Mouse (Mus musculus): ENCODE data around the gene Gm45716. TPM values are rescaled to one million over a fixed set of nuclear protein-coding genes. Genes with fewer than 3 reads are reported as not detected.

Gm45716 gene
- polyA plus RNA-seq, 1 experiment from 2014 or later: 18.4 TPM

DNA sequence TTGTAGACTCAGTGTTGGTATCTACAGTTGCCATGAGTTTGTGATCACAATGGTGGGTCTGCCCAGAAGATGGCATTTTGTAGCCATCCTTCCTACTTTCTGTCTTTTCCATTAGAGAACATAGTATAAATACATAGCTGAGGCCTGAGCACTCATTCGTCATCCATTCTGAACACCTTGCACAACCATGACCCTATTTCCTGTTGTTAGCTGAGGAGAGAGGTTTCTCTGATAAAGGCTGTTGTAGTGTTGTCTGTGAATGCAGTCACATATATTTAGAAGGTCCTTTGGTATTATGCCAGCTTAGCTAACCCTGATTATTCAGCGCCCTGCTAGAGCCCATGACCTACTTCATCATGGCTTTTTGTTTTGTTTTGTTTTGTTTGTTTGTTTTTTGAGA is 54.4 kb downstream of the Gm45716 start:
- H3K27me3 ChIP-seq: no peaks in the 10 kb centered on the region
- H3K4me1 ChIP-seq: no peaks in the 10 kb centered on the region
- 94% methylated on average over 2 of the region's 2 CpGs for WGBS
- H3K36me3 ChIP-seq (replicated peaks): no peaks in the 10 kb centered on the region
- H3K27ac ChIP-seq: no peak overlapping the region
- no peaks in the 10 kb centered on the region for H3K9me3 ChIP-seq
- no peak overlapping the region for H3K9ac ChIP-seq
- ATAC-seq (ENCODE audit: low FRiP score): no peak
- no peak overlapping the region for H3K4me2 ChIP-seq
- no peak overlapping the region for H3K4me3 ChIP-seq (replicated peaks)

GRCm38 (mm10) chr11:90243300-90243699 is 55.8 kb downstream of the Gm45716 start:
- Histone ChIP-seq H3K9ac (no peak overlapping the region), H3K27ac (no peak overlapping the region), H3K9me3 (no peaks in the 10 kb centered on the region), H3K4me1 (no peaks in the 10 kb centered on the region), H3K36me3 (replicated peaks) (no peaks in the 10 kb centered on the region), H3K4me3 (replicated peaks) (no peak overlapping the region), H3K4me2 (no peak overlapping the region), H3K27me3 (no peaks in the 10 kb centered on the region)
- ATAC-seq (ENCODE audit: low FRiP score): no peak
- 92% methylated on average over 2 of the region's 2 CpGs for WGBS

GRCm38 (mm10) chr11:90245630-90246029 is 58.1 kb downstream of the Gm45716 start:
- Histone ChIP-seq H3K27ac (no peak overlapping the region), H3K4me1 (peaks cover 12% of the 10 kb centered on the region), H3K4me3 (replicated peaks) (no peak overlapping the region), H3K27me3 (no peaks in the 10 kb centered on the region), H3K9me3 (no peaks in the 10 kb centered on the region), H3K4me2 (no peak overlapping the region), H3K9ac (no peak overlapping the region), H3K36me3 (replicated peaks) (no peaks in the 10 kb centered on the region)
- ATAC-seq (ENCODE audit: low FRiP score): no peak
- 86% methylated on average over 6 of the region's 6 CpGs for WGBS

DNA sequence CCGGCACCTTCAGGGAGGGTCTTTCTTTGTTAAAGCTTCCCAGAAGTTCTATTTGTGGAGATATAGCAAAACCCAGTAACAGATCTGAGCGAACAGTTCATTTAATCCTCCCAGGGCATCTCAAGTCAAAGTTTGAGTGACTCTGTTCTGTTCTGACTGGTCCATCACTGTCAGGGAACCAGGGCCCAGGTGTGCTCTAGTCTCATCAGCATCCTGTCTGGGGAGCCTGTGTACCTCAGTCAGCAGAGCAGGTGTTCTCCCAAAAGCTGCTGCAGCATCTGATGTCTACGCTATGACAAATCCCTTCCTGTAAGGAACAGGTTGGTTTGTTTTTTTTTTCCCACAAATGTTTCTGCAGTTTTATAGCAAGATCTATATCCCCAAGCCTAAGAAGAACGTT is 59.2 kb downstream of the Gm45716 start:
- Histone ChIP-seq H3K36me3 (replicated peaks) (no peaks in the 10 kb centered on the region), H3K27me3 (no peaks in the 10 kb centered on the region), H3K9me3 (no peaks in the 10 kb centered on the region), H3K27ac (no peak overlapping the region), H3K4me2 (no peak overlapping the region), H3K9ac (no peak overlapping the region), H3K4me1 (peaks cover 15% of the 10 kb centered on the region), H3K4me3 (replicated peaks) (no peak overlapping the region)
- ATAC-seq (ENCODE audit: low FRiP score): no peak
- WGBS: 86% methylated on average over 4 of the region's 4 CpGs

DNA sequence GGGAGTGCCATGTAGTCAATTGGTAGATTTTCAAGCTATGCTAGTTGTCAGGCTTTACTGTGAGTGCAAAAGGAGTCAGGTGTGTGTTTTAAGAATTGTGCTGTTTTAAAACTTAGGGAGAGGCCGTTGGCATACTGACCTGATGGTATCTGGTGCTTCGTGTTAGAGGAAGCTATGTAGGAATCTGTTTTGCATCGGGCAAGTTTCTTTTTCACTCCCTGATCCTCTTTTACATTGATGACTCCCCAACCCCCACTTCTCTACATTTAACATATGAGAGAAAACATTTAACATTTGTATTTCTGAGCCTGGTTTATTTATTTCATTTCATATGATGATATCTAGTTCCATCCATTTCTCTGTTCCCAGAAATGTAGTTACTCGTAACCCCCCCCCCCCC is 60.3 kb downstream of the Gm45716 start:
- no peaks in the 10 kb centered on the region for H3K36me3 ChIP-seq (replicated peaks)
- no peak overlapping the region for H3K27ac ChIP-seq
- WGBS: 73% methylated on average over 4 of the region's 4 CpGs
- H3K9me3 ChIP-seq: no peaks in the 10 kb centered on the region
- no peak overlapping the region for H3K9ac ChIP-seq
- H3K4me2 ChIP-seq: no peak overlapping the region
- H3K27me3 ChIP-seq: no peaks in the 10 kb centered on the region
- ATAC-seq (ENCODE audit: low FRiP score): no peak
- peaks cover 24% of the 10 kb centered on the region for H3K4me1 ChIP-seq
- no peak overlapping the region for H3K4me3 ChIP-seq (replicated peaks)

DNA sequence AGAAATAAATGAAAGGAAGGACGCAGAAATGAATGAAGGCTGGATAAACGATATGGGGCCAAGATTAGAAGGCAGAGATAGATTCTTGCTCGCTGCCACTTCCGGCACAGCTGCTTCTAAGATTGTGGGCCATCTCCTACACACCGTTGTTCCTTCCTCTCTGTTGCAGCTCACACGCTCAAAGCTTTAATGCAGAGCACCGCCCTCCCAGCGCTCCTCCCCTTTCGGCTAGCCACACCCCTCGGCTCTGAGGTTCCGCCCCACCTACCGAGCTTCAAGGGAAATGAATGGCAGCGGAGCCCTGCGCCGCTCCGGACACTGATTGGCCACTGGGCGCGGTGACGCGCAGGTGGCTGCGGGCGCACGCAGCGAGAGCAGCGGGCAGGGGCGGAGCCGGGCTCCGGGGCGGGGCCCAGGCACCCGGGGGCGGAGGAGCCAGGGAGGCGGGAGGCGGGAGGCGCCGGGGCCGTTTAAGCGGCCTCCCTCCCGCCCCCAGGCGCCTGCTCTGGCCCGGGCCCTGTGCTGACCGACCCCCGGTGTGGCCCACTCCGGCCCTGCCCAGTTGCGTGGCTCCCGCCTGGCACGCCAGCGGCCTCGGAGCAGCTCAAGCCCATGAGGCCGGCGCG is 61.7 kb downstream of the Gm45716 start, which contains the start of gene Mmd:
TSS of gene Mmd (plus strand) at position 432 of the 626 bp plus-strand sequence.
- ATAC-seq (ENCODE audit: low FRiP score): peak; percentile 99
- Histone ChIP-seq H3K27me3 (no peaks in the 10 kb centered on the region), H3K9me3 (no peaks in the 10 kb centered on the region), H3K4me2 (peak within 1 kb of the TSS; percentile 91), H3K4me1 (peaks cover 24% of the 10 kb centered on the region), H3K27ac (peak within 1 kb of the TSS; percentile 86), H3K4me3 (replicated peaks) (peak within 1 kb of the TSS; percentile 86), H3K36me3 (replicated peaks) (no peaks in the 10 kb centered on the region), H3K9ac (peak within 1 kb of the TSS; percentile 90)
- WGBS: under 1% methylated on average over 38 of the region's 51 CpGs

- Histone ChIP-seq H3K9ac (peak overlapping the region; percentile 90), H3K27ac (peak overlapping the region; percentile 86), H3K4me3 (replicated peaks) (peak overlapping the region; percentile 86), H3K36me3 (replicated peaks) (no peaks in the 10 kb centered on the region), H3K4me2 (peak overlapping the region; percentile 91), H3K4me1 (peaks cover 24% of the 10 kb centered on the region), H3K9me3 (no peaks in the 10 kb centered on the region), H3K27me3 (no peaks in the 10 kb centered on the region)
- ATAC-seq (ENCODE audit: low FRiP score): peak; percentile 49
- WGBS: 0% methylated on average over 22 of the region's 22 CpGs
Observed at GRCm38 (mm10) chr11:90249701-90250141, 62.2 kb downstream of the Gm45716 start.

GRCm38 (mm10) chr11:90250189-90250588 is 62.7 kb downstream of the Gm45716 start:
- H3K4me3 ChIP-seq (replicated peaks): peak overlapping the region; percentile 86
- peak overlapping the region; percentile 90 for H3K9ac ChIP-seq
- H3K36me3 ChIP-seq (replicated peaks): no peaks in the 10 kb centered on the region
- H3K27ac ChIP-seq: peak overlapping the region; percentile 86
- WGBS: 2% methylated on average over 9 of the region's 9 CpGs
- H3K4me1 ChIP-seq: peaks cover 24% of the 10 kb centered on the region
- H3K9me3 ChIP-seq: no peaks in the 10 kb centered on the region
- H3K4me2 ChIP-seq: peak overlapping the region; percentile 91
- H3K27me3 ChIP-seq: no peaks in the 10 kb centered on the region
- no peak for ATAC-seq (ENCODE audit: low FRiP score)

- H3K4me1 ChIP-seq: peaks cover 25% of the 10 kb centered on the region
- ATAC-seq (ENCODE audit: low FRiP score): no peak
- H3K9me3 ChIP-seq: no peaks in the 10 kb centered on the region
- H3K4me2 ChIP-seq: peak overlapping the region; percentile 91
- no peak overlapping the region for H3K27ac ChIP-seq
- H3K27me3 ChIP-seq: no peaks in the 10 kb centered on the region
- peak overlapping the region; percentile 90 for H3K9ac ChIP-seq
- 72% methylated on average over 7 of the region's 7 CpGs for WGBS
- H3K4me3 ChIP-seq (replicated peaks): peak overlapping the region; percentile 86
- no peaks in the 10 kb centered on the region for H3K36me3 ChIP-seq (replicated peaks)
Observed at GRCm38 (mm10) chr11:90250730-90251129, 63.2 kb downstream of the Gm45716 start.

DNA sequence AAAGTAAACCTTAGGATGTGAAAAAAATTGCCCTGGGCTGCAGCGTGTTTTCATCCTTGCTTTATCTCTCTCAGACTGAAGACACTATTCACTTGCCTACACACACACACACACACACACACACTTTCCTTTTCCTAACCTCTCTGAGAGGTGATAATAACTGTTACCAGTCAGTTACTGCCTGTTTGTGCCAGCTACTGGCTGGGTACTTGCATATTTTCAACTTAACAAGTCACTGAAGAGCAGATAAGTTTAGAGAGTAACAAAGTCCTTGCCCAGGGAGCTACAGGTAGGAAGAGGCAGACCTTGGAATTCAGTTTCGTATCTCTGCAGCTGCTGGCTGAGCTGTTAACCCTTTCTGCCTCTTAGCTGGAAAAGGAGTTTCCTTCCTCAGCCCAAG is 64.4 kb downstream of the Gm45716 start:
- H3K4me1 ChIP-seq: peaks cover 26% of the 10 kb centered on the region
- no peaks in the 10 kb centered on the region for H3K27me3 ChIP-seq
- no peak overlapping the region for H3K27ac ChIP-seq
- no peak overlapping the region for H3K4me3 ChIP-seq (replicated peaks)
- H3K9ac ChIP-seq: no peak overlapping the region
- no peak for ATAC-seq (ENCODE audit: low FRiP score)
- H3K9me3 ChIP-seq: no peaks in the 10 kb centered on the region
- WGBS: 61% methylated on average over 2 of the region's 2 CpGs
- no peaks in the 10 kb centered on the region for H3K36me3 ChIP-seq (replicated peaks)
- no peak overlapping the region for H3K4me2 ChIP-seq

DNA sequence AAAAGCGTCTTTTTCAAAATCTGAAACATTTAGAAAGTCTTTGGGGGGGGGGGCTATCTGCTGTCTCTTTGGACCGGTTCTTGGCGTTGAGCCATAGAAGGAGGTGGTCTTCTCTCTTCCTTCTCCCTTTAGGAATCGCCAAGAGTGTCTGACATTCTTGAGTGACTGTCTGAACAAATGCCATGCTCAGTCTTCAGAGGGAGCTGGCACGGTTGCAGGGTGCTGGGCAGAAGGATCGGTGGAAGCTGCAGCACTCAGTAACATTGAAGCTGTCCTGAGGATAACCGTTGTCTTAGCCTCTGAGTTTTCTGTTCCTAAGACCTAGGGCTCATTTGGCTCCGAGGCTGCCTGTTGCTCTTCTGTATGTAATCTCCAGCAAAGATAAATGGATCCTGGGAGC is 64.9 kb downstream of the Gm45716 start:
- Histone ChIP-seq H3K9ac (no peak overlapping the region), H3K9me3 (no peaks in the 10 kb centered on the region), H3K27ac (no peak overlapping the region), H3K4me3 (replicated peaks) (no peak overlapping the region), H3K4me1 (peaks cover 26% of the 10 kb centered on the region), H3K27me3 (no peaks in the 10 kb centered on the region), H3K36me3 (replicated peaks) (peaks cover 4% of the 10 kb centered on the region; the same call in 1 of the 2 replicates), H3K4me2 (no peak overlapping the region)
- ATAC-seq (ENCODE audit: low FRiP score): no peak
- 74% methylated on average over 8 of the region's 8 CpGs for WGBS

- Histone ChIP-seq H3K36me3 (replicated peaks) (peaks cover 10% of the 10 kb centered on the region; the same call in 1 of the 2 replicates), H3K27me3 (no peaks in the 10 kb centered on the region), H3K4me3 (replicated peaks) (no peak overlapping the region), H3K4me1 (peaks cover 23% of the 10 kb centered on the region), H3K27ac (no peak overlapping the region), H3K9ac (no peak overlapping the region), H3K4me2 (no peak overlapping the region), H3K9me3 (no peaks in the 10 kb centered on the region)
- no peak for ATAC-seq (ENCODE audit: low FRiP score)
- WGBS: 92% methylated on average over 3 of the region's 3 CpGs
Observed at GRCm38 (mm10) chr11:90254536-90254935, 67.1 kb downstream of the Gm45716 start.

DNA sequence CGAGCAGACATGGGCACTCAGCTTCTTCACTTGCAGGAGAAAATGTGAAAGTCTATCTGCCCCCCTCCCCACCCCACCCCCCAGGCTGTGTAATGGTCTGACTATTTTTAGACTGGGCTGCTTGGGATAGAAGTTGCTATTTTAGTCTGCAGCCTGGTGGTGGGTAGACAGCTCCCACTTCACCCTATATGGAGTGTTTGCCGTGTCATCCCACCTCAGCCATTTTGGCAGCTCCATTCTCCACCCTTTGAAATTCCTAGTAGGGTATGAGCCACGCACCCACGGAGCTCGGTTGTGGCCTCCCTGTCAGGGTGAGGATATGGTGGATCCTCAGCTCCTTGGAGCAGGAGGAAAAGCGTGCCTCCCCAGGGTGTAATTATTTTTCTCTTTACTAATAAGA is 68.2 kb downstream of the Gm45716 start:
- H3K4me1 ChIP-seq: peaks cover 13% of the 10 kb centered on the region
- no peak overlapping the region for H3K27ac ChIP-seq
- ATAC-seq (ENCODE audit: low FRiP score): no peak
- no peaks in the 10 kb centered on the region for H3K9me3 ChIP-seq
- WGBS: 91% methylated on average over 6 of the region's 6 CpGs
- H3K4me3 ChIP-seq (replicated peaks): no peak overlapping the region
- H3K4me2 ChIP-seq: no peak overlapping the region
- H3K36me3 ChIP-seq (replicated peaks): peaks cover 21% of the 10 kb centered on the region
- H3K27me3 ChIP-seq: no peaks in the 10 kb centered on the region
- no peak overlapping the region for H3K9ac ChIP-seq
